Mouse (Mus musculus): ENCODE data around the gene Kcnh7.

Kcnh7 gene

GRCm38 (mm10) chr2:63183563-63184545, at the start of gene Kcnh7:
Gene Kcnh7 (minus strand): TSS chr2:63184287.
- DNase-seq: peak; percentile 12

- no peak for DNase-seq
Observed at GRCm38 (mm10) chr2:63207435-63207834, 23.3 kb upstream of the Kcnh7 start.

- DNase-seq: no peak
Observed at GRCm38 (mm10) chr2:63186014-63186413, 1.9 kb upstream of the Kcnh7 start.

- peak; percentile 14 for DNase-seq
Observed at GRCm38 (mm10) chr2:63184551-63185430, 704 bp upstream of the Kcnh7 start.

GRCm38 (mm10) chr2:63153701-63154100, 30.4 kb downstream of the Kcnh7 start:
- DNase-seq: no peak

- DNase-seq: no peak
Observed at GRCm38 (mm10) chr2:63127762-63128516, 56.1 kb downstream of the Kcnh7 start.

GRCm38 (mm10) chr2:63120316-63120715, 63.8 kb downstream of the Kcnh7 start:
- DNase-seq: no peak

- peak; percentile 23 for DNase-seq
Observed at GRCm38 (mm10) chr2:63117209-63118193, 66.6 kb downstream of the Kcnh7 start.

GRCm38 (mm10) chr2:63105971-63106370, 78.1 kb downstream of the Kcnh7 start:
- DNase-seq: no peak

GRCm38 (mm10) chr2:63099676-63100075, 84.4 kb downstream of the Kcnh7 start:
- no peak for DNase-seq

- no peak for DNase-seq
Observed at GRCm38 (mm10) chr2:63091775-63092174, 92.3 kb downstream of the Kcnh7 start.

- DNase-seq: no peak
Observed at GRCm38 (mm10) chr2:63090447-63090846, 93.6 kb downstream of the Kcnh7 start.

GRCm38 (mm10) chr2:63058386-63058785, 125.7 kb downstream of the Kcnh7 start:
- peak; percentile 17 for DNase-seq

- no peak for DNase-seq
Observed at GRCm38 (mm10) chr2:63049884-63050283, 134.2 kb downstream of the Kcnh7 start.

GRCm38 (mm10) chr2:63039718-63040117, 144.4 kb downstream of the Kcnh7 start:
- DNase-seq: no peak

GRCm38 (mm10) chr2:63014909-63015308, 169.2 kb downstream of the Kcnh7 start:
- no peak for DNase-seq

- no peak for DNase-seq
Observed at GRCm38 (mm10) chr2:63009141-63009540, 174.9 kb downstream of the Kcnh7 start.

- DNase-seq: no peak
Observed at GRCm38 (mm10) chr2:63002784-63003183, 181.3 kb downstream of the Kcnh7 start.

- no peak for DNase-seq
Observed at GRCm38 (mm10) chr2:62997692-62998091, 186.4 kb downstream of the Kcnh7 start.

GRCm38 (mm10) chr2:62988616-62989015, 195.5 kb downstream of the Kcnh7 start:
- DNase-seq: no peak

- no peak for DNase-seq
Observed at GRCm38 (mm10) chr2:62983936-62984335, 200.2 kb downstream of the Kcnh7 start.
